ENCODE assay signal across 9 mouse cellular contexts in genomic region chr4:100097364-100097979, GRCm38 (mm10). TPM values are rescaled to one million over a fixed set of nuclear protein-coding genes. Genes with fewer than 3 reads are reported as not detected.
DNase-seq lines count a peak whose midpoint lies in the region; ATAC-seq and TF ChIP-seq lines count a peak whose summit lies in the region.
"Had no signal": no experiment of that assay in that cellular context is flagged by ENCODE, and none has a peak within 500 bp of the region (broad histone marks: within the 10 kb centered on the region; RNA-seq: fewer than 3 reads in every experiment).

No protein-coding gene starts in this region.

- TF ChIP-seq CTCF in cerebellum, adult 2 months (IDR thresholded peaks at IDR 0.05; ENCODE audit: borderline replicate concordance, insufficient read depth, low read depth, low read length) = no peak
- no peak for TF ChIP-seq CTCF in intestine, postnatal 0 days (IDR thresholded peaks at IDR 0.05; ENCODE audit: low read depth)

- H3K4me3 ChIP-seq in cerebellum, adult 2 months (replicated peaks; ENCODE audit: insufficient read depth, low read depth, low read length) = peak overlapping the region; percentile 95
- H3K4me3 ChIP-seq in lung, embryonic 15.5 days = peak overlapping the region; percentile 66
- H3K4me3 ChIP-seq in intestine, postnatal 0 days (ENCODE audit: low read depth, low read length) = peak overlapping the region; percentile 71
- peak overlapping the region; percentile 66 for H3K4me3 ChIP-seq in stomach, embryonic 16.5 days (replicated peaks; ENCODE audit: low read length)

- WGBS in cerebellum, adult 2 months = 59% methylated on average over 10 of the region's 10 CpGs
- WGBS in lung, embryonic 15.5 days = 13% methylated on average over 10 of the region's 10 CpGs
- 55% methylated on average over 10 of the region's 10 CpGs for WGBS in intestine, postnatal 0 days
- WGBS in stomach, embryonic 16.5 days = 27% methylated on average over 10 of the region's 10 CpGs

- H3K9me3 ChIP-seq in lung, embryonic 15.5 days = no peaks in the 10 kb centered on the region
- H3K9me3 ChIP-seq in intestine, postnatal 0 days (ENCODE audit: control insufficient read depth) = no peaks in the 10 kb centered on the region
- H3K9me3 ChIP-seq in stomach, embryonic 16.5 days (replicated peaks; ENCODE audit: control insufficient read depth, low read length) = no peaks in the 10 kb centered on the region

- no peak for TF ChIP-seq POLR2A in cerebellum, adult 2 months (IDR thresholded peaks at IDR 0.05; ENCODE audit: borderline replicate concordance, insufficient read depth, low read length)

- intact Hi-C loops in left cerebral cortex, postnatal 4 days (cut with DNase I) = loop anchor here (5.0 kb wide), 2 partner anchors 310 to 440 kb away; no protein-coding TSS in a partner anchor

- ATAC-seq in lung, embryonic 15.5 days (ENCODE audit: borderline replicate concordance, extremely low read depth, low FRiP score, low TSS enrichment) = no peak
- ATAC-seq in intestine, postnatal 0 days = no peak
- ATAC-seq in stomach, embryonic 16.5 days (ENCODE audit: insufficient read depth, low FRiP score) = no peak

- no peaks in the 10 kb centered on the region for H3K36me3 ChIP-seq in lung, embryonic 15.5 days
- no peaks in the 10 kb centered on the region for H3K36me3 ChIP-seq in intestine, postnatal 0 days (ENCODE audit: control insufficient read depth, insufficient read depth)
- no peaks in the 10 kb centered on the region for H3K36me3 ChIP-seq in stomach, embryonic 16.5 days (ENCODE audit: control insufficient read depth, insufficient read depth, low read length)

- H3K9ac ChIP-seq in lung, embryonic 15.5 days = peak overlapping the region; percentile 71
- no peak overlapping the region for H3K9ac ChIP-seq in intestine, postnatal 0 days (ENCODE audit: low read depth, low read length)
- peak overlapping the region; percentile 86 for H3K9ac ChIP-seq in stomach, embryonic 16.5 days (ENCODE audit: low read length)

- no peaks in the 10 kb centered on the region for H3K27me3 ChIP-seq in cerebellum, adult 2 months (ENCODE audit: control insufficient read depth, insufficient read depth, low read length)
- H3K27me3 ChIP-seq in lung, embryonic 15.5 days = no peaks in the 10 kb centered on the region
- H3K27me3 ChIP-seq in intestine, postnatal 0 days (replicated peaks; ENCODE audit: control insufficient read depth, insufficient read depth, low read length) = no peaks in the 10 kb centered on the region
- H3K27me3 ChIP-seq in stomach, embryonic 16.5 days (ENCODE audit: control insufficient read depth, insufficient read depth, low read length) = no peaks in the 10 kb centered on the region

- H3K27ac ChIP-seq in cerebellum, adult 2 months (ENCODE audit: insufficient read depth, low read length) = no peak overlapping the region
- H3K27ac ChIP-seq in lung, embryonic 15.5 days = peak overlapping the region; percentile 93; the same call in 1 of the 2 replicates
- no peak overlapping the region for H3K27ac ChIP-seq in intestine, postnatal 0 days (ENCODE audit: low read depth, low read length)
- H3K27ac ChIP-seq in stomach, embryonic 16.5 days (ENCODE audit: low read length) = no peak overlapping the region
- H3K27ac ChIP-seq: macrophage had no signal

- no peaks in the 10 kb centered on the region for H3K4me1 ChIP-seq in cerebellum, adult 2 months (ENCODE audit: control insufficient read depth, insufficient read depth, low read length)
- peaks cover 41% of the 10 kb centered on the region for H3K4me1 ChIP-seq in lung, embryonic 15.5 days
- peaks cover 4% of the 10 kb centered on the region; the same call in 1 of the 2 replicates for H3K4me1 ChIP-seq in intestine, postnatal 0 days (replicated peaks; ENCODE audit: control insufficient read depth, insufficient read depth, low read length)
- peaks cover 22% of the 10 kb centered on the region for H3K4me1 ChIP-seq in stomach, embryonic 16.5 days (ENCODE audit: control insufficient read depth, insufficient read depth, low read length)

- peak in 1 of 2 experiments; percentile 27 for DNase-seq in cerebellum, adult 2 months
- no peak for DNase-seq in cerebellum, postnatal 10 days
- DNase-seq in lung, adult 18-20 months = no peak
- DNase-seq in cerebellum, postnatal 14 days = no peak
- no peak for DNase-seq in left cerebral cortex, postnatal 4 days

- H3K4me2 ChIP-seq in lung, embryonic 15.5 days = peak overlapping the region; percentile 61
- H3K4me2 ChIP-seq in intestine, postnatal 0 days (replicated peaks; ENCODE audit: low read depth) = peak overlapping the region; percentile 95
- H3K4me2 ChIP-seq in stomach, embryonic 16.5 days (ENCODE audit: low read depth, low read length) = peak overlapping the region; percentile 71

RNA-seq across cellular contexts. Expression of gene Ror1, which starts 1.9 kb away (rescaled TPM):
- 3.8 and 4.8 TPM in 2 replicates for polyA plus RNA-seq in cerebellum, adult 2 months (2012; rRNA removed)
- polyA plus RNA-seq in lung, embryonic 15.5 days (2015; fragmentation: Nextera tagmentation; extraction: Ambion mirVana) = 15.8 and 16.7 TPM in 2 replicates
- polyA plus RNA-seq in intestine, postnatal 0 days (2015; fragmentation: Nextera tagmentation; extraction: Ambion mirVana) = 2.5 and 2.9 TPM in 2 replicates
- polyA plus RNA-seq in stomach, embryonic 16.5 days (2015; fragmentation: Nextera tagmentation; extraction: Ambion mirVana) = 5.5 and 6.4 TPM in 2 replicates
- 1 to 10 TPM; 1.2 to 1.4 TPM for total RNA-seq in left cerebral cortex, postnatal 4 days (2021)
- polyA plus RNA-seq: macrophage had no signal
